Mouse (Mus musculus) CH12.LX (cell line): ENCODE measurements around the gene Rsl24d1. TPM values are rescaled to one million over a fixed set of nuclear protein-coding genes. Genes with fewer than 3 reads are reported as not detected.

Experiments used
- DNase-seq: peaks from one replicate; pipeline ENCODE4 v3.0.0-alpha.2; 2013; ENCODE audit errors: extremely low read depth
- H3K27ac ChIP-seq: 2 replicates; pipeline ENCODE4 v1.5.1; 2012; ENCODE audit warnings: low read depth, mild to moderate bottlenecking, control low read depth, moderate library complexity; ENCODE audit not compliant: insufficient read depth
- H3K27me3 ChIP-seq: replicated peaks from 2 replicates; pipeline ENCODE3; 2012; ENCODE audit warnings: inconsistent platforms
- H3K36me3 ChIP-seq, 2 experiments: replicated peaks in 1 of 2; 2 replicates each; pipeline versions ENCODE3 to v1.6.1; 2012; ENCODE audit warnings: inconsistent platforms in 1 of 2, low read length in 1 of 2, mild to moderate bottlenecking in 1 of 2, mixed read lengths in 1 of 2, moderate library complexity in 1 of 2; ENCODE audit not compliant: control insufficient read depth in 1 of 2, insufficient read depth in 1 of 2
- H3K4me1 ChIP-seq, 2 experiments: 2 replicates each; pipeline ENCODE4 v1.6.1; 2012; ENCODE audit warnings: inconsistent platforms in 1 of 2, moderate library complexity in 1 of 2; ENCODE audit not compliant: insufficient read depth in 2 of 2, control insufficient read depth in 1 of 2
- H3K4me2 ChIP-seq: 2 replicates; pipeline ENCODE4 v1.6.1; 2012; ENCODE audit warnings: low read depth, mild to moderate bottlenecking, control low read depth; ENCODE audit not compliant: poor library complexity, insufficient read depth, severe bottlenecking
- H3K4me3 ChIP-seq, 3 experiments: fragments of 150-350 bp in 1 of 3; sonication (generic) in 1 of 3; replicated peaks in 1 of 3; 2 replicates each; pipeline versions ENCODE3 to v1.5.1; 2011 to 2012; ENCODE audit warnings: low read depth in 2 of 3, low read length in 2 of 3, mild to moderate bottlenecking in 2 of 3, moderate library complexity in 2 of 3, control low read depth in 1 of 3, improper control_type of control experiment in 1 of 3, inconsistent platforms in 1 of 3, mixed read lengths in 1 of 3; ENCODE audit not compliant: poor library complexity in 1 of 3
- H3K79me2 ChIP-seq: replicated peaks from 2 replicates; pipeline ENCODE4 v1.6.1; 2012; ENCODE audit warnings: mild to moderate bottlenecking, moderate library complexity; ENCODE audit not compliant: control insufficient read depth, poor library complexity, insufficient read depth, severe bottlenecking; ENCODE audit errors: extremely low read depth
- H3K9ac ChIP-seq: 2 replicates; pipeline ENCODE4 v1.6.1; 2012; ENCODE audit warnings: low read depth, mild to moderate bottlenecking, control low read depth, moderate library complexity; ENCODE audit not compliant: insufficient read depth
- H3K9me3 ChIP-seq: replicated peaks from 2 replicates; pipeline ENCODE3; 2012; ENCODE audit warnings: low read length, inconsistent platforms, mixed read lengths
- BHLHE40 ChIP-seq: IDR thresholded peaks from 2 replicates; pipeline ENCODE4 v1.6.1; 2011; ENCODE audit warnings: mild to moderate bottlenecking, low read depth, low read length, improper control_type of control experiment
- E2F4 ChIP-seq: IDR thresholded peaks from 2 replicates; pipeline ENCODE4 v1.6.1; 2011; ENCODE audit warnings: low read depth, low read length, improper control_type of control experiment; ENCODE audit not compliant: insufficient replicate concordance
- EP300 ChIP-seq: IDR thresholded peaks from 2 replicates; pipeline ENCODE4 v1.6.1; 2011; ENCODE audit warnings: low read length, improper control_type of control experiment
- GABPA ChIP-seq: IDR thresholded peaks from 2 replicates; pipeline ENCODE4 v1.6.1; 2012; ENCODE audit warnings: low read depth, low read length, improper control_type of control experiment, inconsistent platforms; ENCODE audit not compliant: insufficient replicate concordance
- HCFC1 ChIP-seq: IDR thresholded peaks from 2 replicates; pipeline ENCODE4 v1.6.1; 2012; ENCODE audit warnings: low read depth, mild to moderate bottlenecking, inconsistent platforms, low read length, improper control_type of control experiment
- IRF4 ChIP-seq: IDR thresholded peaks from 2 replicates; pipeline ENCODE4 v1.6.1; 2014; ENCODE audit warnings: low read depth, mild to moderate bottlenecking, inconsistent platforms, low read length, improper control_type of control experiment
- JUN ChIP-seq: IDR thresholded peaks from 2 replicates; pipeline ENCODE4 v1.6.1; 2011; ENCODE audit warnings: low read depth, mild to moderate bottlenecking, low read length, improper control_type of control experiment, moderate library complexity; ENCODE audit not compliant: insufficient read depth
- KAT2A ChIP-seq: IDR thresholded peaks from 2 replicates; pipeline ENCODE4 v1.6.1; 2012; ENCODE audit warnings: low read length, improper control_type of control experiment, inconsistent platforms; ENCODE audit not compliant: insufficient replicate concordance
- MAFK ChIP-seq: IDR thresholded peaks from 2 replicates; pipeline ENCODE4 v1.6.1; 2011; ENCODE audit warnings: low read length, improper control_type of control experiment; ENCODE audit not compliant: insufficient replicate concordance
- MAX ChIP-seq: IDR thresholded peaks from 2 replicates; pipeline ENCODE4 v1.6.1; 2011; ENCODE audit warnings: low read length, improper control_type of control experiment
- MEF2A ChIP-seq: IDR thresholded peaks from 2 replicates; pipeline ENCODE4 v1.6.1; 2014; ENCODE audit warnings: low read depth, mild to moderate bottlenecking, inconsistent platforms, low read length, improper control_type of control experiment, borderline replicate concordance
- MXI1 ChIP-seq: IDR thresholded peaks from 2 replicates; pipeline ENCODE4 v1.6.1; 2011; ENCODE audit warnings: mild to moderate bottlenecking, low read depth, low read length, improper control_type of control experiment
- MYC ChIP-seq: IDR thresholded peaks from 2 replicates; pipeline ENCODE4 v1.6.1; 2011; ENCODE audit warnings: low read depth, mild to moderate bottlenecking, improper control_type of control experiment, low read length
- NELFE ChIP-seq: IDR thresholded peaks from 2 replicates; pipeline ENCODE4 v1.6.1; 2011; ENCODE audit warnings: low read depth, low read length, improper control_type of control experiment
- NRF1 ChIP-seq: IDR thresholded peaks from 2 replicates; pipeline ENCODE4 v1.6.1; 2014; ENCODE audit warnings: low read depth, mild to moderate bottlenecking, inconsistent platforms, low read length, improper control_type of control experiment, moderate library complexity
- PAX5 ChIP-seq: IDR thresholded peaks from 2 replicates; pipeline ENCODE4 v1.6.1; 2012; ENCODE audit warnings: low read length, inconsistent platforms, mixed read lengths
- POLR2A ChIP-seq: IDR thresholded peaks from 2 replicates; pipeline ENCODE4 v1.6.1; 2011; ENCODE audit warnings: low read depth, mild to moderate bottlenecking, improper control_type of control experiment, low read length
- RAD21 ChIP-seq: IDR thresholded peaks from 2 replicates; pipeline ENCODE4 v1.6.1; 2011; ENCODE audit warnings: low read depth, mild to moderate bottlenecking, low read length, improper control_type of control experiment, moderate library complexity
- RCOR1 ChIP-seq: conservative IDR thresholded peaks from 2 replicates; pipeline ENCODE4 v1.6.1; 2012; ENCODE audit warnings: low read depth, mild to moderate bottlenecking, inconsistent platforms, low read length, improper control_type of control experiment
- SIN3A ChIP-seq: IDR thresholded peaks from 2 replicates; pipeline ENCODE4 v1.6.1; 2012; ENCODE audit warnings: low read length, improper control_type of control experiment, inconsistent platforms
- SMC3 ChIP-seq: IDR thresholded peaks from 2 replicates; pipeline ENCODE4 v1.6.1; 2011; ENCODE audit warnings: low read depth, low read length, improper control_type of control experiment
- TBP ChIP-seq: conservative IDR thresholded peaks from 2 replicates; pipeline ENCODE4 v1.6.1; 2011; ENCODE audit warnings: low read depth, low read length, improper control_type of control experiment
- USF1 ChIP-seq: IDR thresholded peaks from 2 replicates; pipeline ENCODE4 v1.6.1; 2014; ENCODE audit warnings: low read depth, mild to moderate bottlenecking, inconsistent platforms, low read length, improper control_type of control experiment
- USF2 ChIP-seq: conservative IDR thresholded peaks from 2 replicates; pipeline ENCODE4 v1.6.1; 2011; ENCODE audit warnings: low read depth, low read length, improper control_type of control experiment
- ZKSCAN1 ChIP-seq: IDR thresholded peaks from 2 replicates; pipeline ENCODE4 v1.6.1; 2012; ENCODE audit warnings: low read depth, inconsistent platforms, low read length, improper control_type of control experiment, borderline replicate concordance
- ZMIZ1 ChIP-seq: IDR thresholded peaks from 2 replicates; pipeline ENCODE4 v1.6.1; 2012; ENCODE audit warnings: low read depth, mild to moderate bottlenecking, inconsistent platforms, low read length, improper control_type of control experiment
- dilution Hi-C: fragments of 300-500 bp; cut with MboI; formaldehyde crosslinking; loops from 2 replicates; pipeline ENCODE4 v1.14.3; 2020; ENCODE audit warnings: low sequenced_read_pairs; ENCODE audit not compliant: extremely low pct_unique_long_range_greater_than_20kb, extremely low pct_ligation_motif_present
- in situ Hi-C: fragments of 300-500 bp; cut with MboI; formaldehyde crosslinking; loops from 3 replicates; pipeline ENCODE4 v1.14.3; 2019; ENCODE audit warnings: low sequenced_read_pairs, low pct_ligation_motif_present, low pct_unique_long_range_greater_than_20kb, mixed read lengths
- polyA plus RNA-seq: library from polyadenylated mRNA; unstranded; fragments of >175 nt; gene quantifications from 2 replicates; pipeline ENCODE4 v1.2.1, GENCODE M21; 2012; ENCODE audit warnings: low read depth; ENCODE audit not compliant: insufficient read length
- total RNA-seq, 2 experiments: library from RNA; depleted of rRNA; stranded (reverse); fragments of 300-350 nt in 1 of 2; fragments of >200 nt in 1 of 2; gene quantifications; 2 replicates each; pipeline ENCODE4 v1.2.3; 2012 to 2014

Gene Rsl24d1
- total and polyA plus RNA-seq, 3 experiments, result 108 to 365 (median 202) TPM

DNA sequence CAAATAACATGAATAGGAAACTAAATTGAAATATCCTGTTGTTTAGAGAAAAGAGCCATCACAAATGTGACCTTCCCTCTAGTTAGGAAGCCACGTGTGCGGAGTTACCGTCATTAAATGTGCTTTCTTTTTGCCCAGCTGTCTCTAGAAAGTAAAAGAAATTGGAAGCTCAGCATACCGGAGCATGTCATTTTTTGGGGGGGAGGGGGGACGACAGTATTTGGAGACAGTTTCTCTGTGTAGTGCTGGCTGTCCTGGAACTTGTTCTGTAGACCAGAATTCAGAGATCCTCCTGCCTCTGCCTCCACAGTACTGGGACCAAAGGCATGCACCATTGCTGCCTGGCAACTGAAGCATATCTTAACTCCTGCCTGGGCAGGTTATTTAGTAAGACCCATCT is 11.7 kb upstream of the Rsl24d1 start, which contains the start of gene Khdc3:
TSS of gene Khdc3 (plus strand) at position 301 of the 400 bp plus-strand sequence.
- Histone ChIP-seq H3K4me1 (peaks cover 0 to 16% of the 10 kb centered on the region in 2 experiments; a peak in 2 of 4 replicates), H3K27me3 (no peaks in the 10 kb centered on the region), H3K9me3 (no peaks in the 10 kb centered on the region), H3K36me3 (peaks cover 0 to 9% of the 10 kb centered on the region in 2 experiments), H3K4me2 (no peak within 1 kb of the TSS), H3K79me2 (no peaks in the 10 kb centered on the region), H3K4me3 (no peak within 1 kb of the TSS), H3K27ac (no peak within 1 kb of the TSS), H3K9ac (no peak within 1 kb of the TSS)
- in situ Hi-C loops (no loop called here), dilution Hi-C loops (no loop called here)
- no peak for DNase-seq
- TF ChIP-seq MYC (no peak), TBP (no peak), KAT2A (no peak), NELFE (no peak), USF1 (no peak), PAX5 (no peak), ZMIZ1 (no peak), RCOR1 (no peak), RAD21 (no peak), IRF4 (no peak), MEF2A (no peak), HCFC1 (no peak), POLR2A (no peak), JUN (no peak), GABPA (no peak), MXI1 (no peak), SIN3A (no peak), BHLHE40 (no peak), USF2 (no peak), E2F4 (no peak)

- Histone ChIP-seq H3K27ac (no peak within 1 kb of the TSS), H3K4me2 (no peak within 1 kb of the TSS), H3K79me2 (no peaks in the 10 kb centered on the region), H3K27me3 (no peaks in the 10 kb centered on the region), H3K9me3 (no peaks in the 10 kb centered on the region), H3K9ac (no peak within 1 kb of the TSS), H3K4me3 (no peak within 1 kb of the TSS), H3K36me3 (peaks cover 0 to 7% of the 10 kb centered on the region in 2 experiments), H3K4me1 (peaks cover 0 to 21% of the 10 kb centered on the region in 2 experiments; a peak in 2 of 4 replicates)
- TF ChIP-seq MAFK (no peak), E2F4 (no peak), NELFE (no peak), HCFC1 (no peak), SMC3 (no peak), RAD21 (no peak), JUN (no peak), ZKSCAN1 (no peak), NRF1 (no peak), SIN3A (no peak), BHLHE40 (no peak), MAX (no peak), EP300 (no peak), USF2 (no peak)
- DNase-seq, result no peak
- dilution Hi-C loops, result no loop called here
- in situ Hi-C loops, result no loop called here
Observed at GRCm38 (mm10) chr9:73102181-73102580, 11.0 kb upstream of the Rsl24d1 start, which contains the start of gene Gm20509. TSS of gene Gm20509 (plus strand) at chr9:73102470.
